Mouse (Mus musculus): ENCODE measurements at regions not wholly inside any gene's neighbourhood (a gene's known extent, or its start where the extent isn't known, plus 50 kb on each side); places are given as distances from the start of the nearest gene placed in this dataset.

DNA sequence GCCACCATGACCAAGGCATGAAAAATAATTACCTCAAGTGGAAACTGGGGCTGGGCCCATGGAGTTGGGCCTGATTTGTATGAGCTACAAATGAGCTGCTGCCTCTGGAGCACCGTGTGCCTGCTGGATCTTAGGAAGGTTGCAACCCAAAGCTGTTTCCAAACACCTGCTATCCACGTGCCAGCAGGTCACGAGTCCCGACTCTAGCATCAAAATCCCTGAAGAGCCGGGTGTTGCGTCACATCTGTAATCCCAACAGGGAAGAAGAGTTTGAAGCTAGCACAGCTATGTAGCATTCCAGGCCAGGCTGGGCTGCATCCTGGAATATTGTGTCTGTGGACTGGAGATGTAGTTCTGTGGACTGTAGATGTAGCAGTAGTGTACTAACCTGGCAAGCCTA is 93.7 kb upstream of the Vps8 start:
- TF ChIP-seq CTCF (IDR thresholded peaks at IDR 0.05; ENCODE audit: low read depth) = no peak
- no peak for TF ChIP-seq EP300 (IDR thresholded peaks at IDR 0.05; ENCODE audit: low read depth)

All from liver, embryonic 14.5 days (tissue).